Mouse (Mus musculus) lung, embryonic 16.5 days (tissue): Measurements from ENCODE around the gene Trio. TPM values are rescaled to one million over a fixed set of nuclear protein-coding genes. Genes with fewer than 3 reads are reported as not detected.

Experiments
- ATAC-seq: fragments of 200-750 bp; cut with Nextera tagmentation; 2 replicates; pipeline ENCODE4 v1.8.0; 2017; ENCODE audit warnings: low read depth, mild to moderate bottlenecking, moderate library complexity
- H3K27ac ChIP-seq: fragments of 300-500 bp; sonication (generic); 2 replicates; pipeline ENCODE4 v1.5.1; 2014; ENCODE audit warnings: mild to moderate bottlenecking, control low read depth, low read length
- H3K27me3 ChIP-seq: fragments of 300-500 bp; sonication (generic); 2 replicates; pipeline ENCODE4 v1.6.1; 2014; ENCODE audit warnings: low read depth, low read length, mixed read lengths; ENCODE audit not compliant: control insufficient read depth, insufficient read depth
- H3K36me3 ChIP-seq: fragments of 300-500 bp; sonication (generic); 2 replicates; pipeline ENCODE4 v1.6.1; 2014; ENCODE audit warnings: low read length; ENCODE audit not compliant: control insufficient read depth, insufficient read depth
- H3K4me1 ChIP-seq: fragments of 300-500 bp; sonication (generic); replicated peaks from 2 replicates; pipeline ENCODE4 v1.6.1; 2014; ENCODE audit warnings: low read length, mixed read lengths; ENCODE audit not compliant: control insufficient read depth, insufficient read depth
- H3K4me2 ChIP-seq: fragments of 300-500 bp; sonication (generic); 2 replicates; pipeline ENCODE4 v1.6.1; 2014; ENCODE audit warnings: low read depth, low read length, control low read depth
- H3K4me3 ChIP-seq: fragments of 300-500 bp; sonication (generic); 2 replicates; pipeline ENCODE4 v1.5.1; 2014; ENCODE audit warnings: mild to moderate bottlenecking, low read length, control low read depth
- H3K9ac ChIP-seq: fragments of 300-500 bp; sonication (generic); 2 replicates; pipeline ENCODE4 v1.6.1; 2014; ENCODE audit warnings: low read length, control low read depth
- H3K9me3 ChIP-seq: fragments of 300-500 bp; sonication (generic); 2 replicates; pipeline ENCODE4 v1.6.1; 2016; ENCODE audit warnings: low read length; ENCODE audit not compliant: control insufficient read depth
- WGBS: fragments of 180-500 bp; shearing (Covaris S2); extraction: QIAGEN DNeasy Blood & Tissue Kit; methylation state at CpG from one replicate; pipeline ENCODE4 v1.1.7; 2014; 5-methylcytosine and 5-hydroxymethylcytosine counted together
- polyA plus RNA-seq: library from polyadenylated mRNA; unstranded; fragments of >200 nt; fragmentation: Nextera tagmentation; extraction: Ambion mirVana; gene quantifications from 2 replicates; pipeline ENCODE4 v1.2.1, GENCODE M21; 2015

Gene Trio
- polyA plus RNA-seq, 1 experiment from 2014 or later: 16.4 TPM

- Histone ChIP-seq H3K36me3 (peaks cover 7% of the 10 kb centered on the region; the same call in 1 of the 2 replicates), H3K4me2 (no peak overlapping the region), H3K4me1 (no peaks in the 10 kb centered on the region), H3K9ac (no peak overlapping the region), H3K4me3 (no peak overlapping the region), H3K27ac (no peak overlapping the region), H3K27me3 (no peaks in the 10 kb centered on the region), H3K9me3 (no peaks in the 10 kb centered on the region)
- 86% methylated on average over 7 of the region's 7 CpGs for WGBS
- no peak for ATAC-seq
These were observed 157.8 kb downstream of the Trio start for GRCm38 (mm10) chr15:27867831-27868230.

- H3K4me1 ChIP-seq: no peaks in the 10 kb centered on the region
- H3K27ac ChIP-seq: no peak overlapping the region
- 78% methylated on average over 4 of the region's 4 CpGs for WGBS
- H3K4me3 ChIP-seq: no peak overlapping the region
- H3K4me2 ChIP-seq: no peak overlapping the region
- no peaks in the 10 kb centered on the region for H3K9me3 ChIP-seq
- no peak for ATAC-seq
- H3K36me3 ChIP-seq: peaks cover 3% of the 10 kb centered on the region; the same call in 1 of the 2 replicates
- H3K27me3 ChIP-seq: no peaks in the 10 kb centered on the region
- H3K9ac ChIP-seq: no peak overlapping the region
These were observed 159.2 kb downstream of the Trio start for GRCm38 (mm10) chr15:27866471-27866870.

GRCm38 (mm10) chr15:27866053-27866452, 159.6 kb downstream of the Trio start:
- ATAC-seq: no peak
- no peak overlapping the region for H3K4me2 ChIP-seq
- no peak overlapping the region for H3K4me3 ChIP-seq
- no peak overlapping the region for H3K27ac ChIP-seq
- H3K9me3 ChIP-seq: no peaks in the 10 kb centered on the region
- no peaks in the 10 kb centered on the region for H3K4me1 ChIP-seq
- peaks cover 2% of the 10 kb centered on the region; the same call in 1 of the 2 replicates for H3K36me3 ChIP-seq
- H3K27me3 ChIP-seq: no peaks in the 10 kb centered on the region
- H3K9ac ChIP-seq: no peak overlapping the region
- 77% methylated on average over 5 of the region's 6 CpGs for WGBS

GRCm38 (mm10) chr15:27864397-27864796, 161.3 kb downstream of the Trio start:
- no peak overlapping the region for H3K4me2 ChIP-seq
- WGBS: 86% methylated on average over 6 of the region's 6 CpGs
- no peaks in the 10 kb centered on the region for H3K27me3 ChIP-seq
- peaks cover 2% of the 10 kb centered on the region; the same call in 1 of the 2 replicates for H3K36me3 ChIP-seq
- H3K4me1 ChIP-seq: no peaks in the 10 kb centered on the region
- no peak overlapping the region for H3K9ac ChIP-seq
- ATAC-seq: no peak
- no peaks in the 10 kb centered on the region for H3K9me3 ChIP-seq
- no peak overlapping the region for H3K4me3 ChIP-seq
- H3K27ac ChIP-seq: no peak overlapping the region

- Histone ChIP-seq H3K4me1 (peaks cover 5% of the 10 kb centered on the region), H3K27ac (no peak overlapping the region), H3K4me3 (no peak overlapping the region), H3K36me3 (peaks cover 2% of the 10 kb centered on the region; the same call in 1 of the 2 replicates), H3K9ac (no peak overlapping the region), H3K27me3 (no peaks in the 10 kb centered on the region), H3K4me2 (no peak overlapping the region), H3K9me3 (no peaks in the 10 kb centered on the region)
- ATAC-seq: no peak
- 71% methylated on average over 11 of the region's 11 CpGs for WGBS
These were observed 162.7 kb downstream of the Trio start for GRCm38 (mm10) chr15:27862949-27863348.

- Histone ChIP-seq H3K9ac (no peak overlapping the region), H3K36me3 (0 out of 2 replicates have a peak, but pooled peaks cover 2% of the 10 kb centered on the region), H3K27ac (no peak overlapping the region), H3K4me3 (no peak overlapping the region), H3K4me1 (peaks cover 13% of the 10 kb centered on the region), H3K4me2 (no peak overlapping the region), H3K27me3 (no peaks in the 10 kb centered on the region), H3K9me3 (no peaks in the 10 kb centered on the region)
- no peak for ATAC-seq
- 88% methylated on average over 14 of the region's 14 CpGs for WGBS
These were observed 165.2 kb downstream of the Trio start for GRCm38 (mm10) chr15:27860439-27860838.

- no peaks in the 10 kb centered on the region for H3K9me3 ChIP-seq
- H3K4me3 ChIP-seq: no peak overlapping the region
- 79% methylated on average over 1 of the region's 1 CpGs for WGBS
- no peak overlapping the region for H3K9ac ChIP-seq
- peaks cover 2% of the 10 kb centered on the region; the same call in 1 of the 2 replicates for H3K36me3 ChIP-seq
- peaks cover 13% of the 10 kb centered on the region for H3K4me1 ChIP-seq
- H3K27ac ChIP-seq: no peak overlapping the region
- no peaks in the 10 kb centered on the region for H3K27me3 ChIP-seq
- no peak for ATAC-seq
- no peak overlapping the region for H3K4me2 ChIP-seq
These were observed 166.1 kb downstream of the Trio start for GRCm38 (mm10) chr15:27859590-27859989.

GRCm38 (mm10) chr15:27859115-27859514, 166.5 kb downstream of the Trio start:
- no peak overlapping the region for H3K27ac ChIP-seq
- H3K9ac ChIP-seq: no peak overlapping the region
- 0 out of 2 replicates have a peak, but pooled peaks have one; percentile 34 for ATAC-seq
- H3K9me3 ChIP-seq: no peaks in the 10 kb centered on the region
- 48% methylated on average over 6 of the region's 6 CpGs for WGBS
- H3K4me3 ChIP-seq: no peak overlapping the region
- no peak overlapping the region for H3K4me2 ChIP-seq
- H3K27me3 ChIP-seq: no peaks in the 10 kb centered on the region
- H3K36me3 ChIP-seq: peaks cover 2% of the 10 kb centered on the region; the same call in 1 of the 2 replicates
- H3K4me1 ChIP-seq: peaks cover 13% of the 10 kb centered on the region

- WGBS: 48% methylated on average over 7 of the region's 7 CpGs
- H3K36me3 ChIP-seq: peaks cover 5% of the 10 kb centered on the region; the same call in 1 of the 2 replicates
- no peaks in the 10 kb centered on the region for H3K9me3 ChIP-seq
- H3K4me2 ChIP-seq: no peak overlapping the region
- H3K27me3 ChIP-seq: no peaks in the 10 kb centered on the region
- peaks cover 13% of the 10 kb centered on the region for H3K4me1 ChIP-seq
- no peak overlapping the region for H3K27ac ChIP-seq
- ATAC-seq: no peak
- H3K4me3 ChIP-seq: no peak overlapping the region
- no peak overlapping the region for H3K9ac ChIP-seq
These were observed 167.3 kb downstream of the Trio start for GRCm38 (mm10) chr15:27858179-27858819.
